Mouse (Mus musculus) stomach, embryonic 15.5 days (tissue): ENCODE results near the gene Ccr5. TPM values are rescaled to one million over a fixed set of nuclear protein-coding genes. Genes with fewer than 3 reads are reported as not detected.

Source experiments
- ATAC-seq: fragments of 200-750 bp; cut with Nextera tagmentation; 2 replicates; pipeline ENCODE4 v1.8.0; 2017; ENCODE audit warnings: low read depth, moderate number of reproducible peaks, moderate TSS enrichment; ENCODE audit not compliant: insufficient read depth, low FRiP score
- H3K27ac ChIP-seq: fragments of 300-500 bp; sonication (generic); 2 replicates; pipeline ENCODE4 v1.5.1; 2015; ENCODE audit warnings: mild to moderate bottlenecking, inconsistent platforms
- H3K27me3 ChIP-seq: fragments of 300-500 bp; sonication (generic); replicated peaks from 2 replicates; pipeline ENCODE4 v1.6.1; 2015; ENCODE audit warnings: inconsistent platforms
- H3K36me3 ChIP-seq: fragments of 300-500 bp; sonication (generic); 2 replicates; pipeline ENCODE4 v1.6.1; 2015; ENCODE audit warnings: inconsistent platforms
- H3K4me1 ChIP-seq: fragments of 300-500 bp; sonication (generic); 2 replicates; pipeline ENCODE4 v1.6.1; 2015; ENCODE audit warnings: inconsistent platforms
- H3K4me2 ChIP-seq: fragments of 300-500 bp; sonication (generic); 2 replicates; pipeline ENCODE4 v1.6.1; 2015; ENCODE audit warnings: mild to moderate bottlenecking, inconsistent platforms
- H3K4me3 ChIP-seq: fragments of 300-500 bp; sonication (generic); replicated peaks from 2 replicates; pipeline ENCODE4 v1.5.1; 2015; ENCODE audit warnings: inconsistent platforms
- H3K9ac ChIP-seq: fragments of 300-500 bp; sonication (generic); 2 replicates; pipeline ENCODE4 v1.6.1; 2015; ENCODE audit warnings: inconsistent platforms
- H3K9me3 ChIP-seq: fragments of 300-500 bp; sonication (generic); 2 replicates; pipeline ENCODE4 v1.6.1; 2016; ENCODE audit warnings: inconsistent platforms
- polyA plus RNA-seq: library from polyadenylated mRNA; unstranded; fragments of >200 nt; fragmentation: Nextera tagmentation; extraction: Ambion mirVana; gene quantifications from 2 replicates; pipeline ENCODE4 v1.2.1, GENCODE M21; 2015

The Ccr5 gene
- polyA plus RNA-seq, 1 experiment from 2014 or later, result 1.9 TPM

- H3K36me3 ChIP-seq, result no peaks in the 10 kb centered on the region
- no peaks in the 10 kb centered on the region for H3K9me3 ChIP-seq
- H3K27ac ChIP-seq, result no peak overlapping the region
- H3K4me1 ChIP-seq, result no peaks in the 10 kb centered on the region
- H3K4me2 ChIP-seq, result no peak overlapping the region
- H3K4me3 ChIP-seq, result no peak overlapping the region
- no peaks in the 10 kb centered on the region for H3K27me3 ChIP-seq
- no peak overlapping the region for H3K9ac ChIP-seq
- ATAC-seq, result no peak
Measured at GRCm38 (mm10) chr9:124146307-124146706, 25.0 kb downstream of the Ccr5 start.

Other genes with a start within 250 kb of the Ccr5 start
- gene Ccr1, start 152.9 kb upstream of the Ccr5 start, polyA plus RNA-seq, result 4.1 and 4.8 TPM in 2 replicates
- gene Ccr1l1, start 143.1 kb upstream of the Ccr5 start, polyA plus RNA-seq, result not detected in 2 replicates
- gene Ccr3, start 99.6 kb upstream of the Ccr5 start, polyA plus RNA-seq, result 0.13 and 0.18 TPM in 2 replicates
- gene Ccr2, start 19.6 kb upstream of the Ccr5 start, polyA plus RNA-seq, result 6.8 and 7.4 TPM in 2 replicates
- 12.5 and 13.3 TPM in 2 replicates for gene 2010315B03Rik, start 191.2 kb downstream of the Ccr5 start, polyA plus RNA-seq